Mouse (Mus musculus) fat pad, adult 2 months (tissue): ENCODE data around the gene Nsf.

Source experiments
- DNase-seq: peaks from one replicate; pipeline ENCODE4 v3.0.0-alpha.2; 2011; ENCODE audit warnings: low read depth, low spot score; ENCODE audit errors: extremely low read depth

The Nsf gene

DNA sequence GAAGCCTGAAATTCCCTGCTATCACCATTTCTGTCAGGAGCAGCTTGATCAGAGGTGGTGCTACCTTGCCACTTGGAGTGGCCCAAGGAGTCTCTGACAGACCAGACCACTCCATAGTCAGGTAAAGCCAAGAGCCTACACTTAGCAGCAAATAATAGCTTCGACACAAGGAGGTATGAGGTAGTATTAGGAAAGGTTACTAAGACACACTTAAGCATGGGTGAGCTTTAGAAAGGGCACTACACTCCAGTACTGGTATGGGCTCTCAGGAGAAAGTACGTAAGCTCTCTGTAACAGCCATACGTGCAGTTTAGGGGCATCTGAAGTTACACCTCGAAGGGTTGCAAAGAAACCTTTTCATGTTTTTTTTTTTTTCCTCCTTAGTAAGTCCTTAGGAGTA, 11.1 kb downstream of the Nsf start:
- no peak for DNase-seq

DNA sequence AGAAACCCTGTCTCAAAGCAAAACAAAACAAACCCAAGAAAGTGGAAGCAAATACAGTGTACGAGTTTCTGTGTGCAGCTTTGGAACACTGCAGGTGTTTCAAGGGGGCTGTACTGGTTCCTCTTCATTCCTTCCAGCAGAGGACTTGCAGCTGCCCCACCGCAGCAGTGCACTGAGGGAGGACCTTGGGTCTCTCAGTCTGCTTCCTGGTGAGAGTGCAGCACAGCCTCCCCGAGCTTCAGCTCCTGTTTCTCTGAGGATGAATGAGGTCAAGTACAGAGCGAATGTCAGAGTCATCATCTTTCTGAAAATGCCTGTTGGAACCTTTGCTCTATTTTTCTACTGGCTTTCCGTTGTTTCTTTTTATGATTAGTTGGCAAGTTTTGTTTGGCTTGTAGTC, 12.5 kb downstream of the Nsf start:
- DNase-seq, result no peak

DNA sequence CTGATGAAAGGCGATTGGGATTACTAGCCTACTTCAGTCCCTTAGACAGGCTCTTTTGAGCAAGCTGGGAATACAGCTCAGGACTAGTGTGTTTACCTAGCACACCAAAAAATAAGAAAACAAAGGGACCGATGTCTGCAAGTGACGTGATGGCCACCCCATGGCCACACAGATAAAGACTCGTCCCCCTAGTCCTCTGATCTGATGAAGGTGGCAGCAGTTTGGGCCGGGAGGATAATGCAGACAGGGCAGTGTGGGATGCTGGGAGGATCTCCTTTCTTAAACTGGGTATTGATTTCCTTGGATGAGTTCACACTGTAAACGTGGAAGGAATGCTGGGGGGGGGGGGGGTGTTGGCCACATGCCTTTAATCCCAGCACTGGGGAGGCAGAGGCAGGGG, 13.0 kb downstream of the Nsf start:
- DNase-seq, result no peak

DNA sequence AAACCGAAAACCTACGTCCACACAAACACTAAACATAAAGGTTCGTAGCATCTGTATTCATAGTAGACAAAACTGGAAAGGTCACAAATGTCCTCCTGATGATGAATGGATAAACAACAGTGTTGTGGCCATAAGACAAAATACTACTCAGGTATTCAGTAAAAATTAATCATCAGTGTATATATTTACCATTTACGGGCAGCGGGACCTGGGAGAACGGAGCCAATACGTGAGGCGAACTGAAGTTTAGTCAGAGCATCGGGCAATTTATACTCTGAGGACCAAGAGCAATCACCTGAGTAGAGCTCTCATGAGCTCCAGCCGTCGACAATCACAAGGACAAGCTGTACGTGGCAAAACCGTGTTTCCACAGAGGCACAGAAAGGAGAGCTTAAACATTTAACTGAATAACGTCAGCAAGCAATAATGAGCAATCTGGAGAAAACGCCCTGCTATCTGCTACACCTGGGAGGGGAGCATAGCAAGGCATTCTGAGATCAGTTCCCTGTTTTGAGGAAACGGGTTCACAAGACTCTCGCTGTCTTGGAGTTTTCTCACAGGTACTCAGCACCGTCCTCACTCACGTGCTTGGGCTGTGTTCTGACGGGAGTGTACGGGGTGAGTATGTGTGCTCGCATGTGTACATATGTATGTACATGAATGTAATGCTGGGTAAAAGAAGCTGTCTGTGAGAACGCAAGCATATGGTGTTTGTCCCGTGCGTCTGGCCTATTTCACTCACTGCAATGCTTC, 15.7 kb downstream of the Nsf start:
- no peak for DNase-seq

DNA sequence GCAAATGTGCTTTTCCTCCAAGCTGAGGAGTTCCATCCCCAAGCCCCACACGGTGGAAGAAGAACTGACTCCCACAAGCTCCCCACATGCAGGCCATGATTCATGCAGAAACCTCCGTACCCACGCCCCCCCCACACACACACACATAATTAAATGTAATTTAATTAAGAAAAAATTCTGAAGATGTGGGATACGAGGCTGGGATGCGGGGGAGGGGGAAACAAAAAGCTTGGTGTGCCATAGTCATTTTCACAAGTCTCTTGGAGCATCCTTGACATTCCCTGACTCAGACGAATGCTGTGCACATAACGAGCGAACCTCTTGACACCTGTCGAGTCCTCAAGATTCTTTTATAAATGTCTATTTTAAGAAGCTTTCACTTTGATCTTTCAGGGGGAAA, 16.4 kb downstream of the Nsf start:
- DNase-seq, result no peak

DNA sequence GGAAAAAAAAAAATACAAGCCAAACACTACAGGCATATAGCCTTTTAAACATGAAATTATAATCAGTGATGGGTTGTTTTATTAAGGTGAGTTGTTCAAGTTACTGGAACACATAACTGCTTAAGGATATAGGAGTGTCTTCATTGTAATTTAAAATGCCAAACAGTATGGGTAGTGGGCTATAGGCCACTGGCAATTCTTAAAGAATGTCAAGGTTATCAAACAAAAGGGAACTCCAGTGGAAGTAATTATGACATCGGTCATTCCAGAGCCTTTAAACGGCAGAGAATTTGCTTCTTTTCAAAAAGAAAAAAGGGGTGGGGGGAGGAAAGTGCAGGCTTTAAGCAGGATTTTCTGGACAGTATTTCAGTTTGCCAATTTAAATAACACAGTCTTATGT, 18.1 kb downstream of the Nsf start:
- DNase-seq, result no peak

DNA sequence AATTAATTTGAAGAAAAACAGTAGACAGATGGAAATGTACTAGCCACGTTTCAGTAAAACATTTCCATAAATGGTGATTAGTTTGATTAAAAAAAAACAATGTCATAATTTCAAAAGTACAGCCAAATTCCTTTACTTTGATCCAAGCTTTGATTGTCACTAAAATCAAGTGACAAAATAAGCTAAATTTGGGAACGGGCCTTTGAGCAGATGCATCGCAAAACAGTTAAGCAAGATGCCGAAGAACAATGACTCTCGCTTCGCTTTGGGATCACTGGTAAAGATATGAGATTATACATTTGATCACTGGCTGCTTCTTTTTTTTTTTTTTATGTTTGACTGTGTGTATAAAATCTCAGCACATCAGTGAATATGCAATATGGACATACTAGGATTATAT, 20.0 kb downstream of the Nsf start:
- DNase-seq, result no peak

DNA sequence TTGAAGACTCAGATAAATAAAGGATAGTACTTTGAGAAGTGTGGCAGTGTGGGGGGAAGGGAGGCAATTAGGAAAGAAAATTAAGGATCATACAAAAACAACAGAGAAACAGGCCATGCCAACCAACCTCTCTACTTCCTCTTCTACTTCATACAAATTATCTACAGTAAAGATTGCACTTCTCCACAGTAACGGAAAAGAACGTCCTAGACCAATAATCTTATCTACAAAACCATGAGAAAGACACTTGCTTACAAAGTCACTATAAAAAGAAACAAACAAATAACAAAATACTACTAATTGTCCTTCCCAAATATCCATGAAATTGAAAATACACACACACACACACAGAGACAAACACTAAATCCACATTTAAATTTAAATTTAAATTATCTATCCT, 29.9 kb downstream of the Nsf start:
- DNase-seq, result no peak

DNA sequence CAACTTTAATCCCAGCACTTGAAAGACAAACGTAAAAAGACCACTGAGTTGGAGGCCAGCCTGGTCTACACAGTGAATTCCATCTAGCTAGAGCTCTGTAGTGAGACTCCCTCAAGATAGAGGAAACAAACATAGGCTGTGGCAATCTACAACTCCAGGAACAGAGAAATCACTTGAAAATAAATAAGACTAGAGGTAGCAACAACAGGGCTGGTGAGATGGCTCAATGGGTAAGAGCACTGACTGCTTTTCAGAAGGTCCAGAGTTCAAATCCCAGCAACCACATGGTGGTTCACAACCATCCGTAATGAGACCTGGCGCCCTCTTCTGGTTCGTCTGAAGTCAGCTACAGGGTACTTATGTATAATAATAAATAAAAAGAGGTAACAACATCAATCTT, 30.6 kb downstream of the Nsf start:
- DNase-seq, result no peak

DNA sequence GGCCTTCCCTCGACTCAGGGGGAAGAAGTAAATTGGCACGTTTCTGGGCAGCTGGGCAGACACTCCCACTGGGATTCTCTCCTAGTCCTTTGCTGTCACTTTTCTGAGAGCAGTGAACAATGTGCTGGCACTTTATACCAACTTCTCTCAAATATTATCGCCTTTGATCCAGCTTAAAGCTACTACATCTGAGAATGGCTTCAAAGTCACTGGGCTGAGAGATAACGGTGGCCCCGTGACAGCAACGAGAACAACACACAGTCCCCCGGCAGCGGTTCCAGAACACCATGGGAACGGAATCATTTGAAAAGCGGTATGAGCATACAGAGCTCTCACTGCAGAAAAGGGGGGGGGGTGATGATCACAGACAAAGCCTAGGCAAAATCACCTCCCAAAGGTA, 31.0 kb downstream of the Nsf start:
- no peak for DNase-seq

DNA sequence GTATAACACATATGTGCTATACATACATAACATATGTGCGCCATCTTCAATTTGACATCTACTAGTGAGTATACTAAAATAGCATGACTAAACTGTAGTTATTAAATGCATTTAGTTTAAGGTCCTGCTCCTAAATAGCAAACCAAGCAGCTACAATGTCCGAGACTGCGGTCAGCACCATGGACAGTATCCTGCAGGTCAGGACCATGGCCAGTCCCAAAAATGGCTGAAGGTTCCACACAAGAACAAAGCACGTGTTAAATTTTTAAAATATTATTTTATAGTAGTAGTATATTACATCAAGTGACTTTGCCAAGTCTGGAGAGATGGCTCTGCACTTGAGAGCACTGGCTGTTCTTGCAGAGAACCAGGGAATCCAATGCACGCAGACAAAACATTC, 33.2 kb downstream of the Nsf start:
- DNase-seq, result no peak

DNA sequence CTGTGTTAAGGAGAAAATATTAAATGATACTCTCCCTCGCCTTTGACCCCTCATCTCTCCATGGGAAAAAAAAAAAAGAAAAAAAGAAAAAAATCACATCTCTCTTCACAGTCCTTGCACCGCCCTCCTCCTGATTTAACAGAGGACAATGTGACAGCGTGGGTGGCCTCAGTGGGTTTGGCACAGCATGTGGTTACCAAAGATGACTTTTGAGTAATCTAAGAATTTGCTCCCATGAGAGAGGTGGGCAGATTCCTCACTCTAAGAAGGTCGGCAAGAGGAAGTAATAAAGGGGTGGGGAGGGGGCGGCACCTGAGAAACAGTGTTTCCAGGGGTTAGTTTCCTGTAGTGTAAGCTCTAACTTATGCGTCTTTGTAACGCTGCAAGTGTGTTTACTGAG, 37.0 kb downstream of the Nsf start:
- no peak for DNase-seq

DNA sequence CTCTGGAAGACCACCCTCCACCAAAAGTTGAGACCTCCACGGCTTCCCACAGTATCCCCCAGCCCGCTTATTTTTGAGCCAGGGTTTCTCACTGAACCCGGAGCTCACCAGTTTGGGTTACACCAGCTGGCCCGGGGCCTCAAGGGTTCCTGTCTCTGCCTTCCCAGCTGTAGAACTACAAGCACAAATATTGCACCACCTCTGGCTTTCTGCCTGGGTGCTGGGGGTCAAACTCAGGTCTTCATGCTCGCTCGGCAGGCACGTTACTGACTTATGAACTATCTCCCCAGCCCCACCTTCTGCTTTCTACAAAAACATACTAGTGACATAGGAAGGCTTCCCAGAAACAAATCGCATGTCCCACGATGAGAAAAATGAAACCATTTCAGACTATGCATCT, 38.2 kb downstream of the Nsf start:
- DNase-seq, result no peak

DNA sequence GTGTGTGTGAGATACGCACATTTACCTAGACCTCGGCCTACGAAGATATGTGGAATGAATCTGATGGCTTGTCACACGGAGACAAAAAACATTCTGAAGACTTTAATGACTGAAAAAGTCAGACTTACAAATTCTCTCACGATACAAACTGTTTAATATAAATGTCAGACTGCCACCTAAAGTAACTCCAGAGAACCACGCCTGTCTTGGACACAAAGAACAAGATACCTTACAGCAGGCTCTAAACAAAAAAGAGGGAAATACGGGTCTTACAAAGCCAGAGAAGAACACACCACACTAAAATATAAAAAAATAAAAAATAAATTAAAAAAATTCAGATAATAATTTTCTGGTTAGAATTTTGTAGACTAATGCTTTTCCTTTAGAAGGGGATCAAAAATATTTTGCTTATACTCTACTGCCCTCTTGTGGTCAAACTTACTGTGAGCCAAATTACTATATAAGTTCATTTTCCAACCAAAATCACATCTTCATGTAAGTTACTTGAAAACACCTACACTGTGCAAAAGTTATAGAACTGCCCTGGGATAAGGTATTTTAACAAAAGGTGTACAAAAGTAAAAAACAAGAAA, 42.8 kb downstream of the Nsf start:
- DNase-seq, result no peak

DNA sequence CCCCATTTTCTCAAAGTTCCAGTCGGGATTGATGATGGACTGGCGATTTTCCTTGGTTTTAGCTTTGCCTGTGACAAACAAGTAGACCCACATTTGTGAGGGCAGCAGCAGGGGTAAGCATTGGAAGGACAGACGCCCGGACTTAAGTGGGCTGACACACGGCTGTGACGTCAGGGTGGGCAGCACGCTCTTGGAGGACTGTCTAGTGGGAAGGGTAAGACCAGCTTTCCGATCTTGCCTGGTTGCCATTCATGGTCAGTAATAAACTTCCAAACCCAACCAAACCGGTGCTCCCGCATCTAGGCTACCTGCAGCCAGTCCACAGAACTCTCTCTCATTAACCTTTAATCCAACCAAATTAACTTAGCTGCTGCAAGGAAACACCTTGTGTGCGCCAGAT, 43.3 kb downstream of the Nsf start:
- no peak for DNase-seq

DNA sequence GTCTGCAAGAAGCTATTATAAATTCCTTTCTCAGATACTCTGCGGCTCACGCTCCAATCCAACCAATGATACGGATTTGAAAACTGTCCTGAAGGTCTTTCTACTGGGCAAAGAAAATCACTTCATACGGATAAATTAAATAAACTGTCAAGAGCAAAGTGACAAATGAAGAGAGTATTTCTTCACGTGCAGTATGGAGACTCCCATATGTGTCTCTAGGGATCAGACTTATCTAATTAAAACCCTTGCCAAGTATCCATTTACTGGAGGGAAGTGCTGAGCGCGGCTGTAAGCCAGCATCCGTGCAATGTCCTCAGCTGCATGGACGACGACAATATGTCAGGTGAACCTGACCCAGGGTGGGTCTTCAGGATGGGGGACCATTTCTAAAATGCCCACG, 44.0 kb downstream of the Nsf start:
- no peak for DNase-seq

DNA sequence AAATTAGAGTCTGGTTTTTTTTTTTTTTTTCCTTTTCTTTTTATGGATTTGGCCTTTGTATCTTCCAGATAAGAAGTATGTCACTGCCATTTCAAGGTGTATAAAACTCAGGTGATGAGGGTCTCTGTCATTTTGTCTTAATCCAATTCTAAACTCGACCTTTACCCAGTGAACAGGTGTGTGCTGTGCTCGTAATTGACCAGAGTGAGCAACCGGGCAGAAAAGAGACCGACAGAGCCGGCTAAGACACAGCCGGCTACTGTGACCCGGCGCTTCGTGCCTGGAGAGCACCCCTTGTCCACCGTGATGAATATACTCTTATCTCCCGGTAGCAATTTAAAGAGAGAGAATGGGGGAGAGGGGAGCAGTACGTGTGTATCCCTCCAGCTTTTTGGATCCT, 44.5 kb downstream of the Nsf start:
- DNase-seq, result no peak

DNA sequence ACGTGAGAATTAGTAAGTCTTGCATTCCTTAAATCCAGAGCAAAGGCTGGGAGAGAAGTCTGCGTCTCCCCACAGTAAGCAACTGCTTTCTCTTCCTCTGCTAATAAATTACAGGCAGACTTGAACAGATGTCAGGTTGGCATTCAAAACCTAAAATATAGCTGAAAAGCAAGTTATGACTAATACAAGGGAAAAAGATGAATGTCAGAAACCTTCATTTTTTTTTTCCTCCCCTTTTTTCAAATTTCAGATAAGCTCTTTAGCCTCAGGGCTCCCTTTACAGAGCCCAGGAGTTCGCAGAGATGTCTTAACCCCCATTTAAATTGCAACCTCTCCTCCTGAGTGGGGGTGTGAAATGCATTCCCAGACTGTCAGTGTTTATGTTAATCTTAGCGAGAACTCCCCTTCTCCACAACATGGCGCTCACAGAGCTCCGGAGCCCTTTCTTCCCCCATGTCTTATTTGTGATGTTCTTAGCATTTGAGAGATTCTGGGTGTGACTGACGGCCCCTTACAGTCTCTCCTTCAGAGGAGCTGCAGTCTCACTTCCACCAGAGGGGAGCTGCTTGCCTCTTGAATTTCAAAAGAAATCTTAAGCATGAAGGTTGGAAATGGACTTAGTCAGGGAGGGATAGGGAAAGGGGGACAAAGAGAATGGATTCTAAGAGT, 47.7 kb downstream of the Nsf start:
- DNase-seq, result no peak

DNA sequence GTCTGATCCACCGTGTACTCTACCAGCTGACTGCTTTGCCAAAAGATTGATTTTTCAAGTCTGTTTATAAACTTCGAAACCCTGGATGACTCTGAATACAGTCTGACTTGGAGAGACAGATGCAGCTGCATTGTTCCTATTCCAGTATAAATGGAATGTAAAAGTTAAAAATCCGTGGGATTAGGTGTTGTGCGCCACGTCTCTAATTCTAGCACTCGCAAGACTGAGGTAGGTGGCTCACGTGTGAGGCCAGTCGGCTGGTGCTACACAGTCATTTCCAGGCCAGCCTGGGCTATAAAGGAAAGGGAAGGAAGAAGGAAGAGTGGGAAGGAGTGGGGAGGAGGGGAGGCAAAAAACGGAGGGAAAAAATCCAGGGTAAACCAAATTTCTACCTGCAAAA, 48.4 kb downstream of the Nsf start:
- DNase-seq, result no peak

DNA sequence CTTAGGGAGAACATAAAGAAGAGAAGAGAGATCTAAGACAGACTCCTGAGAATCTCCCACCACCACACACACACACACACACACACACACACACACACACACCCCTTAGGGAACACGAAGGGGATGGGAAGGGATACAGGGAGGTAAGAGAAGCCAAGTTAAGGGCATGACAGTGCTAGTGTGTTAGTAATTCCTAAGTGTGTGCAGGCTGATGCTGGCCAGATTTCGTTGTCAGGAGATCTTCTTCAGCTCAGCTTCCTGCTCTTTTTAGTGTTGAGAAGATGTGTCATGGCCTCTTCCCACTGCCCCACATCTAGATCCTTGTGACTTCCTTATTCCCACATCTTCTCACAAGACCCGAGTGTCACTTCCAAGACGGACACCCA, 52.3 kb downstream of the Nsf start:
- no peak for DNase-seq

DNA sequence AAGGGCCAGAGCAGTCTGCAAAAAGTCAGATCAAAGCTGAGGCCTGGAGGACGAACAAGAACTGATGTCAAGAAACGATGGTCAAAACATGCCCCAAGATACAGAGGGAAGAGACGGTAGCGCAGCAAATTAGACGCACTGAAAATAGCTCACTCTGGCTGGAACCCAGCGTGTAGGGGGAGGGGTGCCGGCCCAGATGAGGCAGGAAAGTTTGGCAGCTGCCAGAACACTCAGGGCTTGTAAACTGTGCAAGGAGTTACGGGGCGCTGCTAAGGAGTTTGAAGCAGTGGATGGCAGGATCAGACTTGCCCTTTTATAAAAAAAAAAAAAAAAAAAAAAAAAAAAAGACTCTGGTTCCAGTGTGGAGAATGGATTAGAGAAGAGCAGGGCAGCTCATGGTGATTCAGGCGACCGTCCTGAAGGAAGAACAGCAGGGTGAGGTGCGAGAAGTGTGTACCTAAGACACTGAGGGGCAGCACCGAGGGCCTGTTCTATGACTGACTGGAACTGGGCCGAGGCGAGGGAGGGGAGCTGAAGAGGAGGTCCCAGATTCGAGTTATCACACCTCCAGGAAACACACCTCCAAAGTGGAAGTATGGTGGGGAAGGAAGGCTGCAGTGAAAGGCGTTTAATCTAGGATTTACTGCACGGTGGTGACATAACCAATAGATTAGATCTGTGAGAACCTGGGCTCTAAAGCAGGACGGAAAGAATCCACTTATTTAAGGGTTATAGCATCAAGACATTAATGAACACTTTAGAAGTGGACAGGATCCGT, 52.9 kb downstream of the Nsf start:
- DNase-seq, result no peak
